Mouse (Mus musculus): ENCODE data around the gene Matn4. TPM values are rescaled to one million over a fixed set of nuclear protein-coding genes. Genes with fewer than 3 reads are reported as not detected.

Gene Matn4
- polyA plus RNA-seq (2012; fragmentation: generic; extraction: Trizol): 0.01 TPM
- long read RNA-seq, experiment 1: 0 reads
- long read RNA-seq, experiment 2: 0 reads

DNA sequence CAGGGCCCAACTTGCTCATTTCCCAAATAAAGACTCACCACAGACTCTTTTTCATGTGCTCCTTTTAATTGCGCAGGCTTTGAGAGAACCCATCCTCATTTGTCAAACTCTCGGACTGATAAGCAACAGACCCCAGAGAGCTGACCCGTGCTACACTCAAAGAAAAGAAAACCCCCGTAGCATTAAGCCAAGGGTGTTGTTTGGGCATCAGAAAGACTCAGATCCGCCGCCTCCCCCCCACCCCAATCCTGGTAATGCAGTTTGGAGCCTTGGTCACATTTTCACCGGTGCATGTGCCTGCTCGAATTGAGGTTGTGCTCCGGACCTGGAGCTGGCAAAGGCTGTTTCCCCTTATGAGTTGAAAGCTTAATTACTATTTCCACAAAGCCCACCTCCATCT lies at the start of gene Matn4:
Matn4 (minus strand) TSS at position 101 of the 400 bp plus-strand sequence.
- TF ChIP-seq MAX (IDR thresholded peaks at IDR 0.05): no peak
- no peak for TF ChIP-seq MYOD1 (IDR thresholded peaks at IDR 0.05; ENCODE audit: control insufficient read depth, insufficient read length, low read depth)
- TF ChIP-seq USF1 (IDR thresholded peaks at IDR 0.05; ENCODE audit: low read depth): no peak
- no peak for TF ChIP-seq MYOG (IDR thresholded peaks at IDR 0.05; ENCODE audit: control insufficient read depth, extremely low read depth, insufficient read length)
- TF ChIP-seq CEBPB (IDR thresholded peaks at IDR 0.05; ENCODE audit: low read depth): no peak
- no peak for TF ChIP-seq CTCF (IDR thresholded peaks at IDR 0.05; ENCODE audit: control insufficient read depth, insufficient read depth, insufficient read length)
- TF ChIP-seq FOSL1 (IDR thresholded peaks at IDR 0.05; ENCODE audit: insufficient read depth, low read length, poor library complexity, severe bottlenecking): no peak
- Histone ChIP-seq H3K4me3 (ENCODE audit: insufficient read depth, poor library complexity, severe bottlenecking) (no peak within 1 kb of the TSS), H3K79me2 (ENCODE audit: control insufficient read depth, insufficient read depth) (no peaks in the 10 kb centered on the region), H3K79me3 (ENCODE audit: low read depth) (no peaks in the 10 kb centered on the region), H3K27me3 (ENCODE audit: control insufficient read depth, insufficient read depth, insufficient read length) (peaks cover 56% of the 10 kb centered on the region), H3K36me3 (ENCODE audit: control insufficient read depth, insufficient read depth) (no peaks in the 10 kb centered on the region), H3ac (ENCODE audit: control insufficient read depth, insufficient read length, low read depth) (no peak within 1 kb of the TSS)

GRCm38 (mm10) chr2:164453887-164454500 lies 49.0 kb upstream of the Matn4 start:
- Histone ChIP-seq H3K4me3 (ENCODE audit: insufficient read depth, poor library complexity, severe bottlenecking) (no peak overlapping the region), H3ac (ENCODE audit: control insufficient read depth, insufficient read length, low read depth) (no peak overlapping the region), H3K36me3 (ENCODE audit: control insufficient read depth, insufficient read depth) (no peaks in the 10 kb centered on the region), H3K79me3 (ENCODE audit: low read depth) (no peaks in the 10 kb centered on the region), H3K27me3 (ENCODE audit: control insufficient read depth, insufficient read depth, insufficient read length) (no peaks in the 10 kb centered on the region), H3K79me2 (ENCODE audit: control insufficient read depth, insufficient read depth) (no peaks in the 10 kb centered on the region)
- TF ChIP-seq CEBPB (IDR thresholded peaks at IDR 0.05; ENCODE audit: low read depth) (no peak), FOSL1 (IDR thresholded peaks at IDR 0.05; ENCODE audit: insufficient read depth, low read length, poor library complexity, severe bottlenecking) (no peak), MAX (IDR thresholded peaks at IDR 0.05) (no peak), MYOD1 (IDR thresholded peaks at IDR 0.05; ENCODE audit: control insufficient read depth, insufficient read length, low read depth) (no peak), CTCF (IDR thresholded peaks at IDR 0.05; ENCODE audit: control insufficient read depth, insufficient read depth, insufficient read length) (no peak), MYOG (IDR thresholded peaks at IDR 0.05; ENCODE audit: control insufficient read depth, extremely low read depth, insufficient read length) (no peak), USF1 (IDR thresholded peaks at IDR 0.05; ENCODE audit: low read depth) (no peak)

- no peaks in the 10 kb centered on the region for H3K27me3 ChIP-seq (ENCODE audit: control insufficient read depth, insufficient read depth, insufficient read length)
- TF ChIP-seq USF1 (IDR thresholded peaks at IDR 0.05; ENCODE audit: low read depth) (no peak), FOSL1 (IDR thresholded peaks at IDR 0.05; ENCODE audit: insufficient read depth, low read length, poor library complexity, severe bottlenecking) (no peak), MYOD1 (IDR thresholded peaks at IDR 0.05; ENCODE audit: control insufficient read depth, insufficient read length, low read depth) (no peak), MAX (IDR thresholded peaks at IDR 0.05) (no peak), MYOG (IDR thresholded peaks at IDR 0.05; ENCODE audit: control insufficient read depth, extremely low read depth, insufficient read length) (no peak), CEBPB (IDR thresholded peaks at IDR 0.05; ENCODE audit: low read depth) (no peak), CTCF (IDR thresholded peaks at IDR 0.05; ENCODE audit: control insufficient read depth, insufficient read depth, insufficient read length) (no peak)
- no peaks in the 10 kb centered on the region for H3K36me3 ChIP-seq (ENCODE audit: control insufficient read depth, insufficient read depth)
- H3K79me3 ChIP-seq (ENCODE audit: low read depth): no peaks in the 10 kb centered on the region
- H3ac ChIP-seq (ENCODE audit: control insufficient read depth, insufficient read length, low read depth): no peak overlapping the region
- no peaks in the 10 kb centered on the region for H3K79me2 ChIP-seq (ENCODE audit: control insufficient read depth, insufficient read depth)
- no peak overlapping the region for H3K4me3 ChIP-seq (ENCODE audit: insufficient read depth, poor library complexity, severe bottlenecking)
Measured at GRCm38 (mm10) chr2:164453047-164453757, 48.2 kb upstream of the Matn4 start.

- no peak overlapping the region for H3K4me3 ChIP-seq (ENCODE audit: insufficient read depth, poor library complexity, severe bottlenecking)
- TF ChIP-seq MAX (IDR thresholded peaks at IDR 0.05) (no peak), MYOD1 (IDR thresholded peaks at IDR 0.05; ENCODE audit: control insufficient read depth, insufficient read length, low read depth) (peak; percentile 31)
- no peaks in the 10 kb centered on the region for H3K79me2 ChIP-seq (ENCODE audit: control insufficient read depth, insufficient read depth)
- H3ac ChIP-seq (ENCODE audit: control insufficient read depth, insufficient read length, low read depth): no peak overlapping the region
- H3K27me3 ChIP-seq (ENCODE audit: control insufficient read depth, insufficient read depth, insufficient read length): no peaks in the 10 kb centered on the region
- H3K36me3 ChIP-seq (ENCODE audit: control insufficient read depth, insufficient read depth): no peaks in the 10 kb centered on the region
- no peaks in the 10 kb centered on the region for H3K79me3 ChIP-seq (ENCODE audit: low read depth)
Measured at GRCm38 (mm10) chr2:164452000-164452676, 47.2 kb upstream of the Matn4 start.

DNA sequence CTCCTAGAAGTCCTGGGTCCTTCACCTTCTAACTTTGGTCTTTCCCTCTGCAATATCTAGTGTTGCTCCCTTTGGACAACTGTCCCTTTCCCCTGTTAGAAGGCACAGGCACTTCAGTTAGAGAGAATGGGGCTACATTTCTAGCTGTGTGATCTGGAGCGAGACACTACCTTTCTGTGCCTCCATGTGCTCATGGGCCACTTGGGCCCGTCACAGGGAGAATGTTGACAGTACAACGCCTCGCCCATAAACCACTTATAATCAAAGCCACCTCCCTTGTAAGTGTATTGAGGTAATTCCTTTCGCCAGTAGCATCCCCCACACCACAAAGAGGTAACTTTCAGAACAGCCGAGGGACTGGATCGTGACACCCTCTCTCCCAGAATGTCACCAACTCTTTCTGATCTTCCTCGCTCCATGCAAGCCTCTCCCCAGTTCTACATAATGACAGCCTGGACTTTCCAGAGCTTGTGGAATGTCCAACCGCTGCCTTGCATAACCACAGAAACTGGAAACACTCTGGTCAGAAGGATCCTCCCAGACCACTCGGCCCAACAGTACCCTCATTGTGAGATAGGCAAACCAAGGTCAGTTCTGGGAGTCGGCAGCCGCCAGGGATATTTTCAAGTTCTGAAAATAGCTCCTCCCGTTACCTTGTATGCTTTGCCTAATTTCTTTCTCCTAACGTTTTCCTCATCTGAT lies 44.5 kb upstream of the Matn4 start:
- H3K79me3 ChIP-seq (ENCODE audit: low read depth): no peaks in the 10 kb centered on the region
- H3ac ChIP-seq (ENCODE audit: control insufficient read depth, insufficient read length, low read depth): no peak overlapping the region
- no peaks in the 10 kb centered on the region for H3K27me3 ChIP-seq (ENCODE audit: control insufficient read depth, insufficient read depth, insufficient read length)
- no peaks in the 10 kb centered on the region for H3K79me2 ChIP-seq (ENCODE audit: control insufficient read depth, insufficient read depth)
- TF ChIP-seq USF1 (IDR thresholded peaks at IDR 0.05; ENCODE audit: low read depth): no peak
- TF ChIP-seq CTCF (IDR thresholded peaks at IDR 0.05; ENCODE audit: control insufficient read depth, insufficient read depth, insufficient read length): no peak
- no peak for TF ChIP-seq MAX (IDR thresholded peaks at IDR 0.05)
- TF ChIP-seq MYOG (IDR thresholded peaks at IDR 0.05; ENCODE audit: control insufficient read depth, extremely low read depth, insufficient read length): no peak
- TF ChIP-seq MYOD1 (IDR thresholded peaks at IDR 0.05; ENCODE audit: control insufficient read depth, insufficient read length, low read depth): no peak
- no peak for TF ChIP-seq CEBPB (IDR thresholded peaks at IDR 0.05; ENCODE audit: low read depth)
- no peak overlapping the region for H3K4me3 ChIP-seq (ENCODE audit: insufficient read depth, poor library complexity, severe bottlenecking)
- H3K36me3 ChIP-seq (ENCODE audit: control insufficient read depth, insufficient read depth): no peaks in the 10 kb centered on the region

All from C2C12 (cell line).